Mouse (Mus musculus) MEL (cell line): ENCODE results near the gene Endod1. TPM values are rescaled to one million over a fixed set of nuclear protein-coding genes. Genes with fewer than 3 reads are reported as not detected.

Experiments
- DNase-seq: peaks from one replicate; pipeline ENCODE4 v3.0.0; 2011; ENCODE audit warnings: low read depth, low spot score
- H3K27ac ChIP-seq: 2 replicates; pipeline ENCODE4 v1.5.1; 2012; ENCODE audit warnings: low read depth, mild to moderate bottlenecking, control low read depth, low read length, moderate library complexity; ENCODE audit not compliant: control insufficient read depth
- H3K27me3 ChIP-seq, 2 experiments: fragments of 150-350 bp in 1 of 2; sonication (generic) in 1 of 2; 2 replicates each; pipeline ENCODE4 v1.6.1; 2012; ENCODE audit warnings: low read length in 2 of 2, mild to moderate bottlenecking in 2 of 2, improper control_type of control experiment in 1 of 2, moderate library complexity in 1 of 2; ENCODE audit not compliant: insufficient read depth in 2 of 2, control insufficient read depth in 1 of 2
- H3K36me3 ChIP-seq, 2 experiments: 2 replicates each; pipeline ENCODE4 v1.6.1; 2012 to 2014; ENCODE audit warnings: low read length in 2 of 2, improper control_type of control experiment in 1 of 2, inconsistent platforms in 1 of 2, mild to moderate bottlenecking in 1 of 2; ENCODE audit not compliant: insufficient read depth in 2 of 2, control insufficient read depth in 1 of 2
- H3K4me1 ChIP-seq, 2 experiments: fragments of 150-350 bp in 1 of 2; sonication (generic) in 1 of 2; 2 replicates each; pipeline ENCODE4 v1.6.1; 2012; ENCODE audit warnings: low read length in 2 of 2, improper control_type of control experiment in 1 of 2, mild to moderate bottlenecking in 1 of 2; ENCODE audit not compliant: insufficient read depth in 2 of 2, control insufficient read depth in 1 of 2
- H3K4me3 ChIP-seq, 2 experiments: fragments of 150-350 bp in 1 of 2; sonication (generic) in 1 of 2; 2 replicates each; pipeline ENCODE4 v1.5.1; 2012; ENCODE audit warnings: low read depth in 2 of 2, low read length in 2 of 2, mild to moderate bottlenecking in 2 of 2, moderate library complexity in 2 of 2, control low read depth in 1 of 2, improper control_type of control experiment in 1 of 2; ENCODE audit not compliant: control insufficient read depth in 1 of 2, insufficient read depth in 1 of 2
- H3K79me2 ChIP-seq: 2 replicates; pipeline ENCODE4 v1.6.1; 2012; ENCODE audit warnings: mild to moderate bottlenecking, low read length, moderate library complexity; ENCODE audit not compliant: control insufficient read depth, poor library complexity, insufficient read depth
- H3K9ac ChIP-seq: 2 replicates; pipeline ENCODE4 v1.6.1; 2012; ENCODE audit warnings: low read depth, mild to moderate bottlenecking, control low read depth, low read length, moderate library complexity; ENCODE audit not compliant: control insufficient read depth, poor library complexity, severe bottlenecking
- H3K9me3 ChIP-seq: fragments of 150-350 bp; sonication (generic); replicated peaks from 2 replicates; pipeline ENCODE4 v1.6.1; 2012; ENCODE audit warnings: mild to moderate bottlenecking, low read length, improper control_type of control experiment, moderate library complexity; ENCODE audit not compliant: insufficient read depth
- CHD2 ChIP-seq: IDR thresholded peaks from 2 replicates; pipeline ENCODE4 v1.6.1; 2011; ENCODE audit warnings: low read length, improper control_type of control experiment
- ELF1 ChIP-seq: IDR thresholded peaks from 2 replicates; pipeline ENCODE4 v1.6.1; 2014; ENCODE audit warnings: low read depth, mild to moderate bottlenecking, inconsistent platforms, low read length, improper control_type of control experiment, moderate library complexity
- EP300 ChIP-seq, 2 experiments: IDR thresholded peaks; 2 replicates each; pipeline ENCODE4 v1.6.1; 2011; ENCODE audit warnings: improper control_type of control experiment in 2 of 2, low read length in 2 of 2, low read depth in 1 of 2, mild to moderate bottlenecking in 1 of 2
- ETS1 ChIP-seq: IDR thresholded peaks from 2 replicates; pipeline ENCODE4 v1.6.1; 2012; ENCODE audit warnings: low read depth, mild to moderate bottlenecking, inconsistent platforms, low read length, improper control_type of control experiment, moderate library complexity
- GATA1 ChIP-seq: IDR thresholded peaks from 2 replicates; pipeline ENCODE4 v1.6.1; 2011; ENCODE audit warnings: low read depth, low read length, improper control_type of control experiment
- HCFC1 ChIP-seq: IDR thresholded peaks from 2 replicates; pipeline ENCODE4 v1.6.1; 2012; ENCODE audit warnings: low read depth, mild to moderate bottlenecking, inconsistent platforms, low read length, improper control_type of control experiment, moderate library complexity
- MAFK ChIP-seq: IDR thresholded peaks from 2 replicates; pipeline ENCODE4 v1.6.1; 2011; ENCODE audit warnings: low read depth, mild to moderate bottlenecking, low read length, improper control_type of control experiment, borderline replicate concordance
- MAX ChIP-seq: IDR thresholded peaks from 2 replicates; pipeline ENCODE4 v1.6.1; 2011; ENCODE audit warnings: low read length, improper control_type of control experiment
- MXI1 ChIP-seq: IDR thresholded peaks from 2 replicates; pipeline ENCODE4 v1.6.1; 2011; ENCODE audit warnings: mild to moderate bottlenecking, low read depth, low read length, improper control_type of control experiment
- MYC ChIP-seq: IDR thresholded peaks from 2 replicates; pipeline ENCODE4 v1.6.1; 2011; ENCODE audit warnings: low read depth, mild to moderate bottlenecking, low read length, improper control_type of control experiment, moderate library complexity
- NELFE ChIP-seq: IDR thresholded peaks from 2 replicates; pipeline ENCODE4 v1.6.1; 2011; ENCODE audit warnings: low read depth, low read length, improper control_type of control experiment
- NRF1 ChIP-seq: IDR thresholded peaks from 2 replicates; pipeline ENCODE4 v1.6.1; 2014; ENCODE audit warnings: low read depth, mild to moderate bottlenecking, inconsistent platforms, low read length, improper control_type of control experiment, moderate library complexity; ENCODE audit not compliant: poor library complexity, insufficient read depth, severe bottlenecking
- POLR2A ChIP-seq, 2 experiments: IDR thresholded peaks; 2 replicates each; pipeline ENCODE4 v1.6.1; 2011 to 2012; ENCODE audit warnings: low read length in 2 of 2, mild to moderate bottlenecking in 2 of 2, control low read depth in 1 of 2, improper control_type of control experiment in 1 of 2, low read depth in 1 of 2, moderate library complexity in 1 of 2; ENCODE audit not compliant: control insufficient read depth in 1 of 2, insufficient read depth in 1 of 2, poor library complexity in 1 of 2
- RAD21 ChIP-seq: IDR thresholded peaks from 2 replicates; pipeline ENCODE4 v1.6.1; 2011; ENCODE audit warnings: mild to moderate bottlenecking, low read depth, low read length, improper control_type of control experiment
- polyA plus RNA-seq, 2 experiments: library from polyadenylated mRNA; stranded (reverse) in 1 of 2; unstranded in 1 of 2; fragments of >175 nt in 1 of 2; fragments of >200 nt in 1 of 2; gene quantifications; 2 replicates each; pipeline versions ENCODE4 v1.2.1 to v1.2.4; 2012; ENCODE audit warnings: low replicate concordance in 2 of 2, low read depth in 1 of 2; ENCODE audit not compliant: insufficient read length in 2 of 2, insufficient read depth in 1 of 2, missing spikeins in 1 of 2
- total RNA-seq: library from RNA; depleted of rRNA; stranded (reverse); fragments of 300-350 nt; gene quantifications from 2 replicates; pipeline ENCODE4 v1.2.3, GENCODE M21; 2012

Endod1 gene
- total and polyA plus RNA-seq, 3 experiments: 31.1 to 33.7 TPM; not detected in 1

DNA sequence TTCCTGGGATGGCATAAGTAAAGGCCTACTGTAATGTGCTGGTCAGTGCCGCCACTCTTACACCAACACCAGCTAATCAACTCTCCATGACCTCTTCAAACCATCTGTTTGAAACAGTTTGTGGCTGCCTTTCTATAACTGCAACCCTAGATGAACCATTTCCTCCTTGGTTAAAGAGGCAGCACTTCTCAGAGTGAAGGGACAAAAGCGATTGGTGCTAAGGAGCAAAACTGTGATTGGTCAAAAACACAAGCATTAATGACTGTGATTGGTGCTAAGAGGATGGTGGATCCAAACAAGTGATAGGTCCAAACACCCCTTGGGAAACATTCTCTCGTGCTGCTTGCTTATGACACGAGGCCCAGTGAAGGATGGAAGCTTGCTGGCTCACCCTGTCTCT, 45.5 kb downstream of the Endod1 start:
- Histone ChIP-seq H3K36me3 (no peaks in the 10 kb centered on the region), H3K9me3 (no peaks in the 10 kb centered on the region), H3K4me3 (no peak overlapping the region), H3K4me1 (no peaks in the 10 kb centered on the region), H3K27ac (no peak overlapping the region), H3K9ac (no peak overlapping the region), H3K79me2 (no peaks in the 10 kb centered on the region), H3K27me3 (no peaks in the 10 kb centered on the region)
- peak; percentile 46 for DNase-seq
- no peak for TF ChIP-seq ELF1
- TF ChIP-seq MAX: peak; percentile 40; the same call in 1 of the 2 replicates
- TF ChIP-seq GATA1: no peak

DNA sequence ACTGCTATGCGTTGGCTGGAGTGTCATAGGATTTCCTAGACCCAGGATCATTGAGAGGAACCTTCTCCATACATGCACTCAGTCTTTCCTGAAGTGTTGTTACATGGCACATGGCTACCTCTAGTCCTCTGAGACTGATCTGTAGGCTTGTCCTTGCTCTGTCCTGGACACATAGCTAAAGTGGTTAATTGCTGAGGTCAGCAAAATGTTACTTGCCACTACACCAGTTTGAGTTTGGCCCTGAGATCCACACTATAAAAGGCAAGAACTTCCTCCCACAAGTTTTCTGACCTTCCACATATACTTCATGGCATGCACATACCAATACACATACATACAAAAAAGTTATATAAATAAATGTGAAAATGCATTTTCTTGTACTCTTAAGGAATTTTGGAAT, 64.7 kb downstream of the Endod1 start:
- Histone ChIP-seq H3K79me2 (no peaks in the 10 kb centered on the region), H3K27me3 (no peaks in the 10 kb centered on the region), H3K27ac (no peak overlapping the region), H3K4me3 (no peak overlapping the region), H3K4me1 (no peaks in the 10 kb centered on the region), H3K9me3 (no peaks in the 10 kb centered on the region), H3K36me3 (no peaks in the 10 kb centered on the region), H3K9ac (no peak overlapping the region)
- DNase-seq: no peak
- TF ChIP-seq MAFK (peak; percentile 97), NELFE (no peak)

DNA sequence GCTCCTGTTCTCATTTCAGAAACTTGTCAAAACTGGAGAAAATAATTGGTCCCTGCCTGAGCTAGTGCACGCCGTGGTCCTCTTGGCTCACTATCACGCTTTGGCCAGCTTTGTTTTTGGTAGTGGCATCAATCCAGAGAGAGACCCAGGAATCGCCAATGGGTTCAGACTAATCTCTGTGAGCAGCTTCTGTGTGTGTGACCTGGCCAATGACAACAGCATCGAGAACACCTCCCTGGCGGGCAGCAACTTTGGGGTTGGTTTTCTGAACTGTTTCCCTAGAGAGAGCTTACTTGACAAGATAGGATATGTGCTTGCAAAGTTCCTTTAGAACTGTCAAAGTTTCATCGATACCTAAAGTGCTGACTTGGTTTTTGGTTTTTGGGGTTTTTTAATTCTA, 66.8 kb downstream of the Endod1 start:
- TF ChIP-seq POLR2A (IDR thresholded peaks at IDR 0.05; ENCODE audit: control insufficient read depth in 1 of 2, insufficient read depth in 1 of 2, low read depth in 1 of 2, low read length in 2 of 2, poor library complexity in 1 of 2) (no peak), NELFE (no peak), ELF1 (no peak)
- no peak for DNase-seq
- no peaks in the 10 kb centered on the region for H3K36me3 ChIP-seq
- H3K4me3 ChIP-seq: no peak overlapping the region
- H3K4me1 ChIP-seq: no peaks in the 10 kb centered on the region
- H3K27me3 ChIP-seq: no peaks in the 10 kb centered on the region
- H3K27ac ChIP-seq: no peak overlapping the region
- H3K9me3 ChIP-seq: no peaks in the 10 kb centered on the region
- no peaks in the 10 kb centered on the region for H3K79me2 ChIP-seq
- H3K9ac ChIP-seq: no peak overlapping the region

DNA sequence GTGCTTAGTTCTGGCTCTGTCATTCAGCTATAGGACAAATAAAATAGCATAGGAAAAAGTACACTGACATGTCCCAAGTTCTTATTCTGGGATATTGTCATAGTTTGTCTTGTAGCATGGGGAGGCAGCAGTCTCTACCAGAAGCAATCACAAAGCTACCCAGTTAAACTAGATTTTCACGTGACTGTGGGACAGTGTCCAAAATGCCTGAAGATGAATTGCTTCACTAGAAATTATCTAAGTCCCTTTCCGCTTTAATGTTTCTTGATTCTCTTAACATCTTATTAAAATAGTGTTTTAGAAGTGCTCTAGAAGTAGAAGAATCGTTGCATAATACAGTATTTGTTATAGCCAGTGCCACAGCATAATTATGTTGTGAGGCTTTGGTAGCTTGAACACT, 67.3 kb downstream of the Endod1 start:
- Histone ChIP-seq H3K36me3 (no peaks in the 10 kb centered on the region), H3K27me3 (no peaks in the 10 kb centered on the region), H3K4me1 (no peaks in the 10 kb centered on the region), H3K79me2 (no peaks in the 10 kb centered on the region), H3K9me3 (no peaks in the 10 kb centered on the region), H3K27ac (no peak overlapping the region), H3K9ac (no peak overlapping the region), H3K4me3 (no peak overlapping the region)
- DNase-seq: no peak
- TF ChIP-seq EP300 (IDR thresholded peaks at IDR 0.05; ENCODE audit: low read depth in 1 of 2, low read length in 2 of 2) (no peak), HCFC1 (no peak), RAD21 (no peak), CHD2 (no peak), MAFK (no peak), NRF1 (no peak), MYC (no peak), NELFE (no peak), MXI1 (no peak), ETS1 (no peak)
